Mouse (Mus musculus) myocyte (in vitro differentiated cells): ENCODE data around the gene Baz2b.

Source experiments
- E2F4 ChIP-seq: IDR thresholded peaks from one replicate; pipeline ENCODE4 v1.6.1; 2011; ENCODE audit warnings: mild to moderate bottlenecking, control low read depth, moderate library complexity; ENCODE audit not compliant: insufficient read depth
- POLR2A ChIP-seq: IDR thresholded peaks from one replicate; pipeline ENCODE4 v1.6.1; 2011; ENCODE audit warnings: low read depth, mild to moderate bottlenecking, control low read depth, moderate library complexity; ENCODE audit not compliant: insufficient read length
- POLR2AphosphoS2 ChIP-seq: IDR thresholded peaks from one replicate; pipeline ENCODE4 v1.6.1; 2011; ENCODE audit warnings: low read depth, control low read depth; ENCODE audit not compliant: insufficient read length
- REST ChIP-seq: IDR thresholded peaks from one replicate; pipeline ENCODE4 v1.6.1; 2011; ENCODE audit warnings: mild to moderate bottlenecking, control low read depth, moderate library complexity; ENCODE audit not compliant: insufficient read depth, insufficient read length
- USF1 ChIP-seq: IDR thresholded peaks from one replicate; pipeline ENCODE4 v1.6.1; 2011; ENCODE audit warnings: low read depth, mild to moderate bottlenecking, control low read depth, moderate library complexity

- TF ChIP-seq E2F4 (no peak), POLR2A (no peak), USF1 (no peak), POLR2AphosphoS2 (no peak), REST (no peak)
Observed at GRCm38 (mm10) chr2:59979488-59980220, 230.0 kb downstream of the Baz2b start.
